Mouse (Mus musculus): ENCODE results near the gene Try10.
"Not testable (repeated sequence)": the region's sequence is repeated elsewhere in the genome, so short reads cannot be mapped to it uniquely, and the experiment has no call there.

DNA sequence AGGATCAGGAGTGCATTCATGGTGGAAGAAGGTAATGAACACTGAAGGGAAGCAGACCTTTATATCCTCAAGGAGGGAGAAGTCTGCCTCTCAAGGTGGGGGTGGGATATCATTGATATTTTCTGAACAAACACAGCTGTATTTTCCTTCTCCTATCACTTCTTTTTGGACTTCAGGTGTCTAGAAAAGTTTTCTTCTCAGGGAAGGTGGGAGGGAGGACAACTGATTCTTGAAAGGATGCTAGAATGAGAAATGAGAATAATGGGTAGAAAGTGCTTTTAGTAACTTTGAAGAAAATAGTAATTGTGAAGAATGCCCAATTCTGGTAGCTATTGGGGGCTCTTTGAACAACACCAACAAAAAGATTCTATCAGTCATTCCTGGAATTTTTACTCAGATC lies 23.7 kb downstream of the Try10 start, which contains the start of gene Prss3:
- not testable (repeated sequence) for TF ChIP-seq POLR2A (IDR thresholded peaks at IDR 0.05; ENCODE audit: borderline replicate concordance, extremely low read depth, insufficient read depth, insufficient read length, poor library complexity, severe bottlenecking); CTCF (IDR thresholded peaks at IDR 0.05; ENCODE audit: borderline replicate concordance, extremely low read depth, insufficient read depth, insufficient read length)

All from brain, embryonic 14.5 days (tissue).